Mouse (Mus musculus) forebrain, embryonic 14.5 days (tissue): ENCODE measurements around the gene Fam90a1a. TPM values are rescaled to one million over a fixed set of nuclear protein-coding genes. Genes with fewer than 3 reads are reported as not detected.
A peak's percentile ranks its signal among the peaks of the same experiment; 100 is the strongest.

Experiments
- ATAC-seq: fragments of 200-750 bp; cut with Nextera tagmentation; 2 replicates; pipeline ENCODE4 v1.8.0; 2017; ENCODE audit warnings: mild to moderate bottlenecking, moderate library complexity
- DNase-seq: peaks from one replicate; pipeline ENCODE4 v3.0.0-alpha.2; 2015; ENCODE audit warnings: low spot score
- H3K27ac ChIP-seq: fragments of 300-500 bp; sonication (generic); 2 replicates; pipeline ENCODE4 v1.5.1; 2014; ENCODE audit warnings: low read depth, mild to moderate bottlenecking, control low read depth, low read length, moderate library complexity
- H3K27me3 ChIP-seq: fragments of 300-500 bp; sonication (generic); replicated peaks from 2 replicates; pipeline ENCODE4 v1.6.1; 2014; ENCODE audit warnings: low read length, control low read depth, mixed read lengths; ENCODE audit not compliant: control insufficient read depth, insufficient read depth
- H3K36me3 ChIP-seq: fragments of 300-500 bp; sonication (generic); 2 replicates; pipeline ENCODE4 v1.6.1; 2014; ENCODE audit warnings: low read length, control low read depth; ENCODE audit not compliant: control insufficient read depth, insufficient read depth
- H3K4me1 ChIP-seq: fragments of 300-500 bp; sonication (generic); 2 replicates; pipeline ENCODE4 v1.6.1; 2014; ENCODE audit warnings: antibody characterized with exemption, low read length, control low read depth; ENCODE audit not compliant: control insufficient read depth, insufficient read depth
- H3K4me2 ChIP-seq: fragments of 300-500 bp; sonication (generic); 2 replicates; pipeline ENCODE4 v1.6.1; 2014; ENCODE audit warnings: mild to moderate bottlenecking, control low read depth, low read length
- H3K4me3 ChIP-seq: fragments of 300-500 bp; sonication (generic); 2 replicates; pipeline ENCODE4 v1.5.1; 2014; ENCODE audit warnings: low read depth, low read length, control low read depth
- H3K9ac ChIP-seq: fragments of 300-500 bp; sonication (generic); 2 replicates; pipeline ENCODE4 v1.6.1; 2014; ENCODE audit warnings: mild to moderate bottlenecking, low read length, control low read depth, moderate library complexity
- H3K9me3 ChIP-seq: fragments of 300-500 bp; sonication (generic); replicated peaks from 2 replicates; pipeline ENCODE4 v1.6.1; 2016; ENCODE audit warnings: low read length, control low read depth, mixed read lengths; ENCODE audit not compliant: control insufficient read depth
- WGBS: fragments of 180-500 bp; shearing (Covaris S2); extraction: QIAGEN DNeasy Blood & Tissue Kit; methylation state at CpG from one replicate; pipeline ENCODE4 v1.1.7; 2014; 5-methylcytosine and 5-hydroxymethylcytosine counted together
- polyA plus RNA-seq: library from polyadenylated mRNA; unstranded; fragments of >200 nt; fragmentation: Nextera tagmentation; extraction: Ambion mirVana; gene quantifications from 2 replicates; pipeline ENCODE4 v1.2.1, GENCODE M21; 2014

The Fam90a1a gene
- polyA plus RNA-seq, 1 experiment from 2014 or later: not detected

- Histone ChIP-seq H3K27ac (no peak overlapping the region), H3K9ac (no peak overlapping the region), H3K36me3 (no peaks in the 10 kb centered on the region), H3K4me3 (no peak overlapping the region), H3K9me3 (no peaks in the 10 kb centered on the region), H3K4me2 (no peak overlapping the region), H3K4me1 (no peaks in the 10 kb centered on the region), H3K27me3 (no peaks in the 10 kb centered on the region)
- no peak for ATAC-seq
- WGBS: 5% methylated on average over 9 of the region's 9 CpGs
- peak; percentile 70 for DNase-seq
Measured at GRCm38 (mm10) chr8:21955321-21955720, 3.2 kb upstream of the Fam90a1a start.

DNA sequence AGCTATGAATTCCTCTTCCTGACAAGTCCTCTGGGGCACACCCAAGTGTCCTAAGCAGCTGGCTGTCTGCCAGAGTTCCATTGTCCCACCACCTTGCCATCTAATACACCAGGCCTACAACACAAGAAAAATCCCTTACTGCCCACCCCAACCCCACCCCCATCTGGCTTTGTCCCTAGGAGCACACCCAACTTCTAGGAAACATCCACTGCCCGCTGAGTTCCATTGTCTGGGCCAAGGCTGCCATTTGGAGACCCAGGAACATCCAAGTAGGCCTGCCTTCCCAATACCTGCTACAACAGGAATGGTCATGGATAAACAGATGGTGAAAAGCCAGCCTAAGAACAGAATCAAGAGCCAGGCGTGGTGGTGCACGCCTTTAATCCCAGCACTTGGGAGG lies 2.2 kb upstream of the Fam90a1a start:
- Histone ChIP-seq H3K27ac (no peak overlapping the region), H3K4me2 (no peak overlapping the region), H3K9ac (no peak overlapping the region), H3K27me3 (no peaks in the 10 kb centered on the region), H3K4me3 (no peak overlapping the region), H3K4me1 (no peaks in the 10 kb centered on the region), H3K36me3 (no peaks in the 10 kb centered on the region), H3K9me3 (no peaks in the 10 kb centered on the region)
- ATAC-seq (no peak), DNase-seq (no peak)
- WGBS: 87% methylated on average over 3 of the region's 3 CpGs

DNA sequence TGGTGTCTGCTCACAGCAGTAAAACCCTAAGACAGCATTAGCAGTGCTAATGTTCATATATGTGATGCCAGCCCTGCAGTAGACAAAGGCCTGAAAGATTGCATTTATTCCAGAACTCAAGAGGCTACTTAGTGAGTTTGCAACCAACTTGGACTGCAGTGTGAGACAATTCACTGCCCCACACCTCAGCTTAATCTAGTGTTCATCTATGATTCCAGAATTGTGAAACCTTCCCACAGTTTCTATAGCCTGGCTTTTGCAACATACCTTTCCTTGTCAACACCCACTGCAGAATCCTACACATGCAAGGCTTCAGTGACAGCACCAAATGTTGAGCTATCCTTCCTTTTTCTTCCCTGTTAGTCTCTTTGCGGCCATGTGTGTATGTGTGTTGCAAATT lies 8.1 kb downstream of the Fam90a1a start:
- no peak for ATAC-seq
- H3K4me1 ChIP-seq: no peaks in the 10 kb centered on the region

DNA sequence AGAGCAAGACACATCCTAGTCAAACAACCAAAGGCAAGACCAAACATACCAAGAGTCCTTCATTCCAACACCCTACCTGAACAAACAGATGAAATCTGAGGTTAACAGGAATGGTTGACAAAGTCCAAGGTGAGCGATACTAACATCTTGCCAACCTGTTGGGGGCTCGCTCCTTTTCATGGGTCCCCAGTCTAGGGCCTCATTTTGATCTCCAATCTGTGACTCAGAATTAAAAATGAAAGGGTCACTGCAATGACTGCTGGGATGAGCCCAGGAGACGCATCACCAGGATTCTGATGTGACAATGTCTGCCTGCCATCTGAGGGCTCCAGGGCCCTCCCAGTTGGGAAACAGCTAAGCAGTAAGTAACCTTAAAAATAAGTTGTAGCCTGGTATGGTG lies 11.0 kb downstream of the Fam90a1a start, which contains the start of gene Ccdc70:
TSS of gene Ccdc70 (plus strand) at position 301 of the 400 bp plus-strand sequence.
- no peak for ATAC-seq
- WGBS: 93% methylated on average over 3 of the region's 3 CpGs
- no peaks in the 10 kb centered on the region for H3K9me3 ChIP-seq

More for the DNA sequence above, 8.1 kb downstream of the Fam90a1a start:
- Histone ChIP-seq H3K27me3 (no peaks in the 10 kb centered on the region), H3K9me3 (no peaks in the 10 kb centered on the region), H3K27ac (no peak overlapping the region), H3K4me2 (no peak overlapping the region), H3K36me3 (no peaks in the 10 kb centered on the region), H3K4me3 (no peak overlapping the region), H3K9ac (no peak overlapping the region)
- 84% methylated on average over 1 of the region's 1 CpGs for WGBS
- no peak for DNase-seq

GRCm38 (mm10) chr8:21978193-21978592 lies 19.7 kb downstream of the Fam90a1a start:
- no peaks in the 10 kb centered on the region for H3K4me1 ChIP-seq

More for the DNA sequence above, 11.0 kb downstream of the Fam90a1a start, which contains the start of gene Ccdc70:
- no peak within 1 kb of the TSS for H3K4me2 ChIP-seq
- H3K9ac ChIP-seq: no peak within 1 kb of the TSS
- H3K27me3 ChIP-seq: no peaks in the 10 kb centered on the region
- DNase-seq: no peak
- no peak within 1 kb of the TSS for H3K4me3 ChIP-seq
- H3K36me3 ChIP-seq: no peaks in the 10 kb centered on the region
- no peaks in the 10 kb centered on the region for H3K4me1 ChIP-seq
- H3K27ac ChIP-seq: no peak within 1 kb of the TSS

GRCm38 (mm10) chr8:21981664-21982337 lies 23.3 kb downstream of the Fam90a1a start:
- no peaks in the 10 kb centered on the region for H3K4me1 ChIP-seq
- no peaks in the 10 kb centered on the region for H3K9me3 ChIP-seq
- no peak overlapping the region for H3K4me3 ChIP-seq
- no peak overlapping the region for H3K4me2 ChIP-seq
- DNase-seq (peak; percentile 70), ATAC-seq (peak; percentile 57; the same call in 1 of the 2 replicates)
- no peaks in the 10 kb centered on the region for H3K27me3 ChIP-seq
- no peak overlapping the region for H3K9ac ChIP-seq
- no peaks in the 10 kb centered on the region for H3K36me3 ChIP-seq
- H3K27ac ChIP-seq: no peak overlapping the region
- WGBS: 68% methylated on average over 8 of the region's 8 CpGs

More at GRCm38 (mm10) chr8:21978193-21978592, 19.7 kb downstream of the Fam90a1a start:
- Histone ChIP-seq H3K4me2 (no peak overlapping the region), H3K4me3 (no peak overlapping the region), H3K27ac (no peak overlapping the region), H3K27me3 (no peaks in the 10 kb centered on the region), H3K36me3 (no peaks in the 10 kb centered on the region), H3K9me3 (no peaks in the 10 kb centered on the region), H3K9ac (no peak overlapping the region)
- WGBS: 55% methylated on average over 4 of the region's 4 CpGs
- DNase-seq: peak; percentile 8
- no peak for ATAC-seq

DNA sequence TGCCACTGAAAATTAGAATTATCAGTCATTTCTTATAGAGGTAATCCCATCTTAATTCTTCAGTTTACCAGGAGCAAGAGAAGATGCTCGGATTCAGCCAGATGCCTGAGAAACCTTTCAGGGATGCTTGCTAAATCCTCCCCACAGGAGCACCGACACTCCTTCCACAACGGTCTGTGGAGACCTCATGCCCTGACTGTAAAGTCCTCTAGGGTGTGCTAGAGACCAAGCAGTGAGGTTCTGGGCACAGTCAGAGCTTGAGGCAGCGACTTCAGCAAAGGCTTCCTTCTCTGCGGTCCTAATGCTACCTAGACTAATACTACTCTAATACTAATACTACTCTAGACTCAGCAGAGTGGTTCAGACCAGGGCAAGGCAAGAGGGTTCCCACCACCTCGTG lies 33.7 kb downstream of the Fam90a1a start:
- 21% methylated on average over 6 of the region's 6 CpGs for WGBS
- H3K4me3 ChIP-seq: no peak overlapping the region
- H3K36me3 ChIP-seq: no peaks in the 10 kb centered on the region
- ATAC-seq: peak; percentile 83; the same call in 1 of the 2 replicates
- H3K9ac ChIP-seq: no peak overlapping the region
- peak; percentile 62 for DNase-seq
- no peak overlapping the region for H3K4me2 ChIP-seq
- no peaks in the 10 kb centered on the region for H3K9me3 ChIP-seq
- no peaks in the 10 kb centered on the region for H3K27me3 ChIP-seq
- H3K27ac ChIP-seq: no peak overlapping the region
- H3K4me1 ChIP-seq: no peaks in the 10 kb centered on the region

DNA sequence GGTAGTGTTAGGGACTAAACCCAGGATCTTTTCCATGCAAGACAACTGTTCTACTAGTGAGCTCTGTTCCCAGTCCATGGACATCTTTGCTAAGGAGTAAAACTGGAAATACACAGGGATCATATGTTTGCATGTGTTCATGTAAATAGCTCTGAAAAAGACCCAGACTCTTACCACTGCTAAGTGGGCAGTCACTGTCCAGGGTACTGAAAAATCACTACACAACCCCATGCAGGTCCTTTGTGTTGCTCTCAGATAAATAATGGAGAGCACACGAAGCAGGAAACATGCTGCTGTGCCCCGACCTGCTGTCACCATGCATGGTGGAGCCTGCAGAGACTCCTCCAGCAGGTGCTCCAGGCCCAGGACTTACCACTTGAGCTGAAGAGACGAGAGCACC lies 36.7 kb downstream of the Fam90a1a start:
- no peak for DNase-seq
- 51% methylated on average over 3 of the region's 3 CpGs for whole genome bisulfite sequencing

DNA sequence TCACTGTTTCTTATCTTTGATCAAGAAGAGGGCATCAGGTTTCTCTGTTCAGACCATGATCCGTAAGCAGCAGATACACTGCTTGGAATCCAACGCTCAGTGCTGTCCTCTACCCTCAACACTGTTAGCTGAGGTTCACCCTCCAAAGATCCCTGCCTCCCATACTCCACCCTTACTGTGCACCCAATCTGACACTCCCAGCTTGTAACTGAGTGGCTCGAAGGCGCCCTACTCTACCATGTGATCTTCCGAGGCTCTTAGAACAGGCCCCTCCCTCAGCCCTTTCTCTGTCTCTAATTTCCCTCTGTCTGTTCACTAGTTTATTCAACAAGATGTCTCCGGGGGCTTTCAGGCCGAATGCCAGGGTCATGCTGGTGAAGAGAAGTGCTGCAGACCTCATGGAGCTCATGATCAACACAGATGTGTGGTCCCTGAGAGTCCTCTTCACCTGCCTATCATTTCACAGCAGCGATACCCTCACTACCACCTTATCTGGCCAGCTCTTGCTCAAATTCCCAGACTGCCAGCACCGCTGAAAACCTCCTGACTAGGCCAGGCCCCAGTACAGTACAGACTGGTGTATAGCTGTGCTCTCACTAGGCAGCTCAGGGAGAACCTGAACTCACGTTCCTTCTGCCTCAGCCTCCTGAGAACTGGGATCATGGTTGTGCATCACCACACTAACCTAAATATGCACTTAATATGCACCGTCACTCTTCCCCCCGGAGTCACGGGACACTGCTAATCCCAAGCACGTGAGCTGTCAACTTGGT lies 46.4 kb downstream of the Fam90a1a start:
- Histone ChIP-seq H3K9ac (no peak overlapping the region), H3K4me3 (no peak overlapping the region), H3K9me3 (no peaks in the 10 kb centered on the region), H3K27ac (no peak overlapping the region), H3K4me2 (no peak overlapping the region), H3K27me3 (no peaks in the 10 kb centered on the region), H3K4me1 (no peaks in the 10 kb centered on the region), H3K36me3 (no peaks in the 10 kb centered on the region)
- ATAC-seq (no peak), DNase-seq (no peak)
- 86% methylated on average over 14 of the region's 14 CpGs for WGBS

More for the DNA sequence above, 36.7 kb downstream of the Fam90a1a start:
- H3K9me3 ChIP-seq: no peaks in the 10 kb centered on the region
- no peaks in the 10 kb centered on the region for H3K4me1 ChIP-seq
- no peak overlapping the region for H3K4me2 ChIP-seq
- no peak overlapping the region for H3K4me3 ChIP-seq
- ATAC-seq: no peak
- H3K27me3 ChIP-seq: no peaks in the 10 kb centered on the region
- no peaks in the 10 kb centered on the region for H3K36me3 ChIP-seq
- H3K27ac ChIP-seq: no peak overlapping the region
- H3K9ac ChIP-seq: no peak overlapping the region
